Mouse (Mus musculus) CH12.LX (cell line): ENCODE data around the gene Hdac4.

Source experiments
- CTCF ChIP-seq, 2 experiments: IDR thresholded peaks in 1 of 2; conservative IDR thresholded peaks in 1 of 2; 2 replicates each; pipeline ENCODE4 v1.5.1; 2011 to 2012; ENCODE audit warnings: low read depth in 2 of 2, low read length in 2 of 2, improper control_type of control experiment in 1 of 2, inconsistent platforms in 1 of 2, mild to moderate bottlenecking in 1 of 2, moderate library complexity in 1 of 2
- E2F4 ChIP-seq: IDR thresholded peaks from 2 replicates; pipeline ENCODE4 v1.6.1; 2011; ENCODE audit warnings: low read depth, low read length, improper control_type of control experiment; ENCODE audit not compliant: insufficient replicate concordance
- MAX ChIP-seq: IDR thresholded peaks from 2 replicates; pipeline ENCODE4 v1.6.1; 2011; ENCODE audit warnings: low read length, improper control_type of control experiment
- POLR2A ChIP-seq: IDR thresholded peaks from 2 replicates; pipeline ENCODE4 v1.6.1; 2011; ENCODE audit warnings: low read depth, mild to moderate bottlenecking, improper control_type of control experiment, low read length

DNA sequence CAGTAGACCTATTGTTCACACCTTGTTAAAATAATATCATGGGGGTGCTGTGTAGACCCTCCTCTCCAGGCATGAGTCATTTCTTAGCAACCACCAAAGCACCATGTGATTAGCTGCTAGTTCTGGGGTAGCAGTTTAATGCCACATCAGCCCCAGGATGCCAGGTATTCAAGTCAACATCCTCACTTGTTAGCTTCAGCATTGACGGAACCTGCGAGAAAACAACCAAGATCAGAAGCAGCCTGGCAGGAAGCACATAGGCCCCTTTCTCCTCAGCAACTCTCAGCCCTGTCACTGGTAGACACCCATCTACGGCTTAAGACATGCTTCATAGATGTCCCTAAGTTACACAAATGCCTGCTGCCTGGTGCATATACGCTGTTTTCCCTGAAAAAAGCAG is 40.1 kb upstream of the Hdac4 start:
- TF ChIP-seq E2F4 (no peak), CTCF (conservative IDR thresholded peaks at IDR 0.05 in 1 of 2, IDR thresholded peaks at IDR 0.05 in 1 of 2; ENCODE audit: low read depth in 2 of 2, low read length in 2 of 2) (no peak), MAX (no peak), POLR2A (no peak)
